Mouse (Mus musculus) NIH3T3 (cell line): ENCODE results near the gene Arhgef28.

Experiments
- DNase-seq: peaks from one replicate; pipeline ENCODE4 v3.0.0-alpha.2; 2012; ENCODE audit warnings: low read depth

The Arhgef28 gene

GRCm38 (mm10) chr13:98183157-98183878 is 22.9 kb downstream of the Arhgef28 start:
- no peak for DNase-seq

DNA sequence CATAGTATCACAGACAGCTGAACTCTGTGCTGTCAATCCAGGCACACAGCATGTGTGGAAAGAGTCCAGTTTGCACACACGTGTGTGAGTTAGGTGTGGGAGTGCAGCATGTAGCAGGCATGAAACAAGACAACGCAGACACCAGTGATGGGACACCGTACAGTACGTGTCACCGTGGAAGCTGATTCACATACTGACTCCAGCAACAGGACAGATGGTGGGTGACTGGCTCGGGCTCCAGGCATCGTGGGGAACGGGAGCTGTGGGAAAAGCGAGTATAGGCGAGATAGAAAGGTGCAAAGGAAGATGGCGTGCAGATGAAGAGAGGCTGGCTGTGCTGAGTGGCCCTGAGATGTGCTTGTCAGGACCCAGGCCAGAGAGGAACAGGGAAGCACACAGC is 23.9 kb downstream of the Arhgef28 start:
- no peak for DNase-seq

- peak; percentile 8 for DNase-seq
These were observed 25.6 kb downstream of the Arhgef28 start for GRCm38 (mm10) chr13:98180636-98181035.

DNA sequence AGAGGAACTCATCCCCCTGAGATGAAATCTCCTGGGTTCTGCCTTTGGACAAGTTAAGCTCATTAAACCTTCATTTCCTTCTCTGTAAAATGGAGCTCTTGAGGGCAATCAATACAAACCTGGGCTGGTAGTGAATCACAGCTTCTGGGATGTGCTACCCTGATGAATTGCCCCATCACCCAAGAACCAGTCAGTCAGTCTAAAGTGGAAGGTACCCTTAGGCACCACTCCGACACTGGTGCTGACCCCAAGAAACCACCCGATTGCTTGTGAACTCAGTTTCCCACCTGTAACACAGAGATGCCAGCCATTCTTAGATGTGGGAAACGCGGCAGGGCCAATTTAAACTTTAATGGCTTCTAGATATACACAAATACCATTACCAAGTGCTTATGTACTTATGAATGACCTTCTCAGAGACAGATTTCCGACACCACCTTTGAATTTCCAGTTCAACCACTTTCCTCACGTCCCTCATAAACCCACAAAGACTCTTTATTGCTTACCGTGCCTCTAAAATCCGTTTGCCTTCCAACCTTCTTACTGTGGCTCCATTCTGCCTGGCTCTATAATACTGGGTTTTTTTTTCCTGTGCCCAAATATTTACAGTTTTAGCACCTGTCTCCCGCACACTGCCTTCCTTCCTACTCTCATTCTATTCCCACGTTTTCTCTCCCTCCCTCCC is 30.8 kb downstream of the Arhgef28 start:
- no peak for DNase-seq

DNA sequence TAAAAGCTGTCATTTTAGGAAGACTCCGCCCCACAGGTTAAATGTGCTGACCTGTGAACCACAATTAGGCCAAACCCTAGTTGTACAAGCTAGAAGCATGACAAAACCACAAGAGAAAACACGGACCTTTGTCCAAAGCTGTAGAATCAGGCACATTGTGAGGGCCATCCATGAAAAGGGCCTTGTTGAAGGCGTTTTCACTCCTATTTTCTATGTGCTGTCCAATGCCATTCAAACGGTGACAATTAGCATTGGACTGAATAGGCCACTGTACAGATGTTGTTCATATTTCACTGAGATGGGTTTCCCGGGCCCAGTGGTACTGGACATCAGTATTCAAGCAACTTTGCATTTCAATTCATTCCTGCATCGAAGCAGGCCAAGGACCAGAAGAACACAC is 33.2 kb downstream of the Arhgef28 start:
- DNase-seq: no peak

GRCm38 (mm10) chr13:98172365-98172764 is 33.9 kb downstream of the Arhgef28 start:
- no peak for DNase-seq

GRCm38 (mm10) chr13:98171706-98172105 is 34.5 kb downstream of the Arhgef28 start:
- DNase-seq: no peak

GRCm38 (mm10) chr13:98171257-98171656 is 35.0 kb downstream of the Arhgef28 start:
- DNase-seq: no peak

- no peak for DNase-seq
These were observed 41.4 kb downstream of the Arhgef28 start for GRCm38 (mm10) chr13:98164878-98165277.

- DNase-seq: no peak
These were observed 44.7 kb downstream of the Arhgef28 start for GRCm38 (mm10) chr13:98161496-98161895.

DNA sequence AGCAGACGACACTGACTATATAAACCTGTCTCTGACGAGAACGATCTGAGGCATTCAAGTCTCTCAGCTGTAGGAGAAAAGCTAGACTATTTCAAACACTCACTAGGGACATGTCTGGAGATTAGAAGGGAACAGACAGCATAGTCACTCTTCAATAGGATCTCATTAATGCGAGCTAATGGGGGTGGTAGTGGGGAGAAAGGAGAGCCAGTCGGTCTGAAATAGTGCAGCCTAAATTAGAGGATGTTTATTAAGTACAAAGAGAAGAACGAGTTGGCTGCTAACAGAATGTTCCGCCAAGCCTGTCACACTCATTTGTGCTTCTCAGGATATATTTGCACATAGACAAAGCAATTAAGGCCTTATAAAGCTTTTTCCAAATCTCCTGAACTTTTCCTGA is 49.6 kb downstream of the Arhgef28 start:
- DNase-seq: no peak

DNA sequence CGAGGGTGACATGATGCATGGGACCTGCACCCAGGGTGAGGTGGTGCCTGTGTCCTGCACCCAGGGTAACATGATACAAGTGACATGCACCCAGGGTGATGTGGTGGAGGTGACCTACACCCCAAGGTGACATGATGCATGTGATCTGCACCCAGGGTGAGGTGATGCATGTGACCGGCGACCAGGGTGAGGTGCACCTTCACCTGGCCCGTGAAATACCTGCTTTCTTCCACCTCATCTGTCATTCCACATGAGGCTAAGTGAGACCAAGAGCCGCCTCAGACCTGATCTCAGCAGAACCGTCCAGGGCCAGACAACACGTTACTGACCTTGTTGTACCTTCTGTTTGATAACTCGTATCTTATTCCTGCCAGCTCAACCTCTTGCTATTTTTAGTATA is 53.5 kb downstream of the Arhgef28 start:
- DNase-seq: no peak

- no peak for DNase-seq
These were observed 58.7 kb downstream of the Arhgef28 start for GRCm38 (mm10) chr13:98147532-98147931.

DNA sequence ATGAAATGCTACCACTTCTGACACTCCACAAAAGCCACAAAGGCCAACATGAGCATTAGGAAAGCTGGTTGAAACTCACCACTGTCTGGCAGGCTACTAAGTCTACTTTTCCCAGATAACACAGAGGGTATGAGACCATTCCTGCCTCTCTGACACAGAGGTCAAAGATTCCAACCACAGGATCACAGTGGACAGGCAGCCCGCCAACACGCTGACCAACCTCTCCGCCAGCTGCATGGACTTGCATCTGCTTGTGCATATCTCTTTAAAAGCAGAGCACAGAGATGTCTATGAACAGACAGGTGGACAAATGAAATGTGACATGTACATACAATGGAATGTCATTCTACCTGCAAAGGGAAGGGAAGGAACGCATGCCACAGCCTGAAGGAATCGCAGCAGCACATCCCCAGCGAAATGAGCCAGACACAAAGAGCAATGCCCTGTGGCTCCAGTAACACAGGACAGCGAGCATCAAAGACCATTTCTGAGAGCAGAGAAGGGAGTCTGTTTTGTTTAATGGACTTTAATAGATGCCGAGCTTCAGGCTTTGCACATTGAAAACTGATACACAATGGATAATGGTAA is 59.6 kb downstream of the Arhgef28 start:
- peak; percentile 12 for DNase-seq

DNA sequence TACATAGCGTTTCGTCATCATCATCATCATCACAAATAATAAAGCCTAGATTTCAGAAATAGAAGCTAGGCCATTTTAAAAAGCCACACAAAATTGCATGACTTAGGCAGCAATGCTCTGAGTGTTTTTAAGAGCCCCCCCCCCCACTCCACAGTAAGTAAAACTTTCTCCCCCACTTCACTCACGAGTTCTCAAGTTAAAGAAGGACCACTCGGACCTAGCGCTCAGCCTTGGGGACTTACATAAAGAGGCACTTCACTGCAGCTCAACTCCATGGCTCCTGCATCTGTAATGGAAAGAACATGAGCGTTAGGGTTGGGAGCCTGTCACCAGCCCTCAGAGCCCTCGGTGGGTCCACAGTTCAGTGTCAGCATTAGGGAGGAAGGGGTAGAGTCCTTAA is 60.9 kb downstream of the Arhgef28 start:
- no peak for DNase-seq

DNA sequence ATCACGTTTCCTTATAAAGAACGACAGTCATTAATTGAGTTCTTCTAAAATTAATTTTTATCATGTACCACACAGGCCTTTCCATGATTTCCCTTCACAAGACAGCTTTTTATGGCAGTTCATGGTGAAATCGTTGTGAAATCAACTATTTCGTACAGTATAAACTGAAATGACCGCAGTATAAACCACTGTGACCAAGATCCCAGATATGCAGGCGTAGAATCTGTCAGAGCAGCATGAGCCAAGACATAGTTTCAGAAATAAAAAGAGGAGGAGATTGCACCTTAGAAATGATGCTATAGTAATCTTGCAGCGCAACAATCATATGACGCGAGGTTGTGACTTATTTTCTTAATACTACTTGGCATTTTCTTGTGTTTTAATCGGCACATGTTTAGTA is 63.2 kb downstream of the Arhgef28 start:
- no peak for DNase-seq

DNA sequence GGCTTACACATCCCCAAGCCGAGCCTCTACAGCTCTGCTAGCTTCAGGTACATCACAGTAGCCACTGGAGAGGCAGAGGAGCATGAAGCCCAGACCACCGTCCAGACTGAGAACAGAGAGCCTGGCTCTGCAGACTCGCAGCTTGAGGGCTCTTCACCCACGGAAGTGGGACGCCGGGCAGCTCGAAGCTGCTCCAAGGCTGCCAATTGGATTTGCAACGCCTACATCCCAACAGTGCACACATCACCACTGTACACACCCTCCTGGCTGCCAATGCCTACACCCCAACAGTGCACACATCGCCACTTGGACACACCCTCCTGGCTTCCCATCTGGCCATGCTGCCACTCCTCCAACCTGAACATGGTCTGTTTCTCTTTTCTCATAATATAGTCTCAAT is 65.6 kb downstream of the Arhgef28 start:
- DNase-seq: no peak

GRCm38 (mm10) chr13:98138786-98139185 is 67.5 kb downstream of the Arhgef28 start:
- DNase-seq: no peak

DNA sequence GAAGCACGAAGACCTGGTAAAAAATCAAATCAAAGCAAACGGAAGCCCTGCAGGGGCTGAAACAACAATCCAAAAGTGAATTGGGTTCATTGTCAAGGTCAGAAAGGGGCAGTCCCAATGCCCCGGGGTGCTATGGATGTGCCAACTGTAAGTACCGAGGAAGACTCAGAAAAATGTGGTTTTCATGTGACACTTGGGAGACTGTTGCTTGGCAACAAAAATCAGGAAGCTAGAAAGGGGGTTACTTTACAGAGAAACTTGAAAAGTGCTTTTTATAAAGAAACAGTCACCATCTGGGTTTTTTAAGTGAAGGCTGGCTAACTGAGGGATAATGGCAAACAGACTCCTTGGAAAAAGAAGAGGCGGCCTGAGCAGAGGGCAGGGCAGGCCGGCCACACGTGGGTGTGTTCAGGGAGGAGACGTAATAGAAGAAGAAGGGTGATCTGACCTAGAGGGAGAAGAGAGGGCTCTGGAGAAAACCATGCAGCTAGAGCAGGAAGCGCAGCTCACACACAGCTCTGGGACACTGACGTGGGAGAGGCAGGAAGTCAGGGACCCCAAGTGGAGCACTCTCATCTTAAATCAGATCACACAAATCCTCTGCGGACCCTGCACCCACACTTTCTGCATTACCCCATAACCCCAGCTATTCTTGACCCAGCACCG is 70.2 kb downstream of the Arhgef28 start:
- no peak for DNase-seq

GRCm38 (mm10) chr13:98132951-98133350 is 73.3 kb downstream of the Arhgef28 start:
- peak; percentile 62 for DNase-seq

- DNase-seq: no peak
These were observed 74.0 kb downstream of the Arhgef28 start for GRCm38 (mm10) chr13:98132264-98132663.

DNA sequence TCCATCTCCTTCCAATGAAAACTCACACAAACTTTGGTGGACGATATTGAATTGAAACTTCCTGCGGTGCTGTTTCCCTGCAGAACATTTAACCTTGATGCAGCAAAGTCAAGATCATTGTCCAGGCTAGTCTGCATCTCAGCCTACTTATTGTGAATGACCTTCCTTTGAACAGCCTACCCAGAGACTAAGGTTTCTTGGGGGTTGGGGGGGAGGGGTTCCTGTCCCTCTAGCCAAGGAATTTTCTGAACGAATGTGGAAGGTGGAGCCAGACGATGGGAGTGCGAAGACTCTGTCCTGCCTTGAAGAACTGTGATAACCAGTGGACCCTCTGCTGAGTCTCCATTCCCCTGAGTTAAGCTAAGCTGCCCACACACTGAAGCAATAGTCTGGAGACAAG is 80.6 kb downstream of the Arhgef28 start:
- no peak for DNase-seq
